Mouse (Mus musculus) T-helper 1 cell (primary cell): ENCODE measurements around the gene Diras1.

Experiments used
- in situ Hi-C: fragments of 300-600 bp; cut with MboI, MseI; formaldehyde crosslinking; loops from one replicate; pipeline ENCODE4 v1.15.1; 2025; ENCODE audit warnings: high pct_unique_total_duplicates

Gene Diras1

DNA sequence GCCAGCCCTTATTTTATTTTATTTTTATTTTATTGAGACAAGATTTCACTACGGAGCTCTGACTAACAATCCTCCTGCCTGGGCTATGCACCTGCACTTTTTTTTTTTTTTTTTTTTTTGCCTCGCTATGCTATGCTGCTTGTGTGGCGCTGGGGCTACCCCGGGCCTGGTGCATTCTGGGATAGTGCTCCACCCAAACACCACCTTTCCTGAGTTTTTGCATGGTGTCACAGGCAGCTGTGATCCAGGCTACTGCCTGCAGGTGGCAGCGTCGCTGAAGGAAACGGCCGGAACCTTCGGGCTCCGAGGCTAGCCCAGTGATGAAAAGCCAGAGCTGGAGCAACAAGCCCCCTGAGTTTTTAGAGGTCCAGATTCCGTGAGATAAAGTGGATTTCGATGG is 26.7 kb downstream of the Diras1 start:
- in situ Hi-C loops, result loop anchor here (5.0 kb wide), 1 partner anchor 251 kb away; no protein-coding TSS in a partner anchor

DNA sequence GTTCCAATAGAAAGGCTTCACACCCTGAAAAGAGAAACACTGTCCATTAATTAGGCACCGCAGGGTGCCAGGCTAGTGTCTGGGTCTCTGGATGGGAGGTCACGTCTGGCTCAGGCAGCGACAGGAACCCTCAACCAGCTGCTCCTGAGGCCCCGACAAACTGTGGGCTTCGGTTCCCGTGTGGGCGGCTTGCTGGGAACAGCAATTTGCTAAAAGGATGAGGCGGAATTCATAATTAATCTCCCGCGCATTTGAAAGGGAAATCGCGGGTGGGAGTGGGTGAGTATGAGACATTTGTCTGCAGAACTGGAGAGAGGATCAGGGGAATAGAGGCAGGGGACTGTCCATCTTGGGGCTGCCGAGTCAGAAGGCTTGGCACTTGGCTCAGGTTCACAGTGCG is 27.4 kb downstream of the Diras1 start:
- in situ Hi-C loops, result loop anchor here (5.0 kb wide), 1 partner anchor 251 kb away; no protein-coding TSS in a partner anchor

DNA sequence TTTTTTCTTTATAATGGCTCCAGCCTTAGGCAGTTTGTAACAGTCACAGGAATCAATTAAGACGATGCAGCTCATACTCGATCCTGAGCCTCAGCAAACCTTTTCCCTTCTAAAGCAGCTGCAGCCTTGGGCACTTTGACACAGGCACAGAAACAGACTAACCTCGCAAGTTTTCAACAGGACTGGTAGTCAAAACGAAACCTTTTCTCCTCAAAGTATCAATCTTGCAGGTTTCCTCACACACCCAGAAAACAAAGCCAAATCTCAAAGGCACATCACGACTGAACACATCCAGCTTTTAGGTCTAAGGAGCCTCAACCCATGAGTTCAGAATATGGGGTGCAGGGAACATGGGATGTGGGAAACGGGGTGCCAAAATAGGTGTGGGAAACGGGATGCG is 28.1 kb downstream of the Diras1 start:
- in situ Hi-C loops, result loop anchor here (5.0 kb wide), 1 partner anchor 250 kb away; no protein-coding TSS in a partner anchor

DNA sequence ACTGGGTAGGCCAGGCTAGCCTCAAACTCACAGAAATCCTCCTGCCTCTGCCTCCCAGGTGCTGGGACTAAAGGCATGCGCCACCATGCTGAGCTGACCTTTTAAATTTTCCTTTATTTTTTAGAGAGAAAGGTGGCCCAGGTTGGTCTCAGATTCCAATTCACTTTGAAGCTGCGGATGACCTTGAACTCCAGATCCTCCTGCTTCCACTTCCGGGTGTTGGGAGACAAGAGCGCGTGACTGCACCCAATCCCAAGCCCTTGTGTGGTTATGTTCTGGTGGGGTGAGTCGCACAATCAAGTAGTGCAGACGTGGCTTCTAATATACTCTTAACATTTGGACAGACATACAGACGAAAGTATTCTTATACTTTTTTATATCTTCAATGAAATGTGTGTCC is 29.0 kb downstream of the Diras1 start:
- in situ Hi-C loops, result loop anchor here (5.0 kb wide), 1 partner anchor 249 kb away; no protein-coding TSS in a partner anchor

DNA sequence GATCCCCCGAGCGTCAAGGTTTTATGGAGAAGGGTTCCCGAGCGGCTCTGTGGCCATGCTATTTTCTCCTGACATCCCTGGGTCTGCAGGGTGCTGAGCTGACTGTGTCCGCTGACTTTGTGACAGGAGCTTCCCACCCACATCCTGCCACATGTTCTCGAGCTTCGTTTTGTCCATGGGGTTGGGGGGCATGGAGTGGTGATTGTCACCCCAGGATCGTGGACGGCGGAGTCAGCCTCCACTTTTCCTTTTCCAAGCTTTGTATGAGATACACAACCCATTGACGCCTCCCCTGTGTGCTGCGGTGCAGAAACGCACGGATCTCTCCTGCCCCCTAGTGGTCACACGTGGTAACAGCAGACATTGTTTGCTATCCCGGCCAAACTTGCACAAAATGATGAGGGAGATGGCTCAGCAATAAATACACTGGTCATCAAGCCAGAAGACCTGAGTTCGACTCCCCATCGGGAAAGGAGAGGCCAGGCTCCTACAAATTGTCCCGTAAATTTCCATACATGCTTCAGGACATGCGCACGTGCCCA is 30.3 kb downstream of the Diras1 start:
- in situ Hi-C loops, result loop anchor here (5.0 kb wide), 1 partner anchor 248 kb away; no protein-coding TSS in a partner anchor

DNA sequence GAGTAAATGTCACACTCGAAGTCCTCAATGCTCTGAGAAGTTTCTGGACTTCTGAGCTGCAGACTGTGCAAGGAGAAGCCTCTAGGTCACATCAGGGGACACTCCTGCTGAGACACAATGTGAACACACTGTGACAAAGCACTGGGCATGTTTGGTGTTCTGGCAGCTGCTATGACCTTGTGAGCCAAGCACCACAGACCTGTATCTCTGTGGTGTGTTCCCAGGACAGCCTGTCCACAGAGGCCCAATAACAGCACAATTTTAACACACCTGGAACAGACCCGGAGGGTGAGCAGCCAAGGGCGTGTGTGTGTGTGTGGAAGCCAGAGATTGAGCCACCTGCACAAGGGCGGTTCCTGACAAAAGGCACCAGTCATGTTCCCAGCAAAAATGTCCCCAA is 30.8 kb downstream of the Diras1 start:
- in situ Hi-C loops, result loop anchor here (5.0 kb wide), 3 partner anchors 67 to 247 kb away; no protein-coding TSS in a partner anchor

DNA sequence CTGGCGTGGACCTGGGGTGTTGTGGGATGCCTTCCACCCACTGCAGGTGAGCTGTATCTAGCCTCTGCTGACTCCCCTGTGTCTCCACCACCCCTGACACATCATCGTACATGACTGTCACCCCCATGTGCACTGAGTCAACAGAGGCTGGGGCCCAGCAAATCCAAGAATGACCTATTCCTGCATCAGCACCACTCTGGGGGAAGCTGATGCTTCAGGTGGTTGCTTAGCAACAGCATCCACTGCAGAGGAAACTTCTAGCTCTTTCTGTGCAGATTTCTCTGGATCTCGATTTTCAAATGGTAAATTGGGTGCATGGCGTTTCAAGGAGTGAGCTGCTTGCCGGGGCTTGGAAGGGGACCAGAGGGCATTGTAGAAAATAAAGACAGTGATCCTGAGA is 32.2 kb downstream of the Diras1 start:
- in situ Hi-C loops, result loop anchor here (5.0 kb wide), 2 partner anchors 66 to 116 kb away; no protein-coding TSS in a partner anchor

DNA sequence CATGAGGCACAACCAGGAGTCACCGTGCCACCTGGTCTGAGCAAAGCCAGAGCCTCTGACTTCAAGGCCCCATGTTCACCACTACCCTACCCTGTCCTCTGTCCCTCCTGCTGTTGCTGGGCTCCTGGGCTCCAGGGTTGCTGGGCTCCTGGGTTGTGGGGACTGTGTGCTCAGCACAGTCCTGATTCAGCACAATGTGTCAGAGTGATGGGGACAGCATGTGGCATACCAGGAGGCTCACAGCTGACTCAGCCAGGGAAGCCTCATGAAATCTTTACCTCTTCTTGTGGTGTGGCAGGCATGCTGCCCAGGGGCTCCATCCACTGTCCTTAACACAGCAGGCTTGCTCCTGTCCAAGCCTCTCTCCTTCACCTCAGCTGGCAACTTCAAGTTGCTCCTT is 33.5 kb downstream of the Diras1 start:
- in situ Hi-C loops, result loop anchor here (5.0 kb wide), 2 partner anchors 65 to 115 kb away; no protein-coding TSS in a partner anchor

DNA sequence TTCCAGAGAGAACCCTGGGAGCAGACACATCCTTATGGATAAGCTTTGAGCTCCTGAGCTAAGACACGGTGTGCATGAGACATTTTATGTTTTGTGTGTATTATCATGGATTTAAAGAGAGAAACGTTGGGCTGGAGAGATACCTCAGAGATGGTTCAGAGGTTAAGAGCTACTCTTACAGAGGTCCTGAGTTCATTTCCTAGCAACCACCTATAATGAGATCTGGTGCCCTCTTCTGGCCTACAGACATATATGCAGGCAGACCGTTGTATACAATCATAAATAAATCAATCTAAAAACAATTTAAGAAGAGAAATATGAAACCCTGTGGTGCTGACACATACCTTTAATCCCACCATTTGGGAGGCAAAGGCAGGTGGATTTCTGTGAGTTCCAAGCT is 34.5 kb downstream of the Diras1 start:
- in situ Hi-C loops, result loop anchor here (5.0 kb wide), 2 partner anchors 64 to 114 kb away; no protein-coding TSS in a partner anchor

DNA sequence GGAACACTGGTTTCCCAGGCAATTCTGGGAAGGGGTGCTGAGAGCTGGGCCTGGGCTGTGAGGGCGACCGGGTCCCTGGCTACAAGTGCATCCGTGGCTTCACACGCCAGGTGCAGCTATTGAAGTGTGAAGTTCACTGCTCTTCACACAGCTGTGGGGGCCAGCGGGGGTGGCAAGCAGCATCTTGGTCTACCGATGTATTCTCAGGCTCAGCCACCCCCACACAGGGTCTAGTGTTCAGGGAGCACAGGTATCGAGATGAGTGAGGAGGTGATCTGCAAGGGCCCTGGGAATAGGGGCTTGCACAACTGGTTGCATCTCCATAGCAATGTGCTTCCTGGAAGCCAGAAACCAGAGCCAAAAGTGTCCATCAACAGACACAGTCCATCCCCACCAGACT is 35.1 kb downstream of the Diras1 start:
- in situ Hi-C loops, result loop anchor here (5.0 kb wide), 2 partner anchors 63 to 113 kb away; no protein-coding TSS in a partner anchor

DNA sequence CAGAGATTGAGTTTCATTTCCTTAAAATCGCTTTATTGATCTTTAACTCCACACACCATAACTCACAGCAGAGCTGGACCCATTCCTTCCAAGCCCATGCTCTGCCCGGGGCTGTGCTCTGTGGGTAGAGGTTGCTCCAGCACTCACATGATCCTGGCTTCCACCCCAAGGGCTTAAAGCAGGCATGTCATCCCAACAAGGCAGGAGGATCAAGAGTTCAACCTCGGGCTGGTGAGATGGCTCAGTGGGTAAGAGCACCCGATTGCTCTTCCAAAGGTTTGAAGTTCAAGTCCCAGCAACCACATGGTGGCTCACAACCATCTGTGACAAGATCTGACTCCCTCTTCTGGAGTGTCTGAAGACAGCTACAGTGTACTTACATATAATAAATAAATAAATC is 35.6 kb downstream of the Diras1 start:
- in situ Hi-C loops, result loop anchor here (5.0 kb wide), 3 partner anchors 38 to 113 kb away; no protein-coding TSS in a partner anchor

DNA sequence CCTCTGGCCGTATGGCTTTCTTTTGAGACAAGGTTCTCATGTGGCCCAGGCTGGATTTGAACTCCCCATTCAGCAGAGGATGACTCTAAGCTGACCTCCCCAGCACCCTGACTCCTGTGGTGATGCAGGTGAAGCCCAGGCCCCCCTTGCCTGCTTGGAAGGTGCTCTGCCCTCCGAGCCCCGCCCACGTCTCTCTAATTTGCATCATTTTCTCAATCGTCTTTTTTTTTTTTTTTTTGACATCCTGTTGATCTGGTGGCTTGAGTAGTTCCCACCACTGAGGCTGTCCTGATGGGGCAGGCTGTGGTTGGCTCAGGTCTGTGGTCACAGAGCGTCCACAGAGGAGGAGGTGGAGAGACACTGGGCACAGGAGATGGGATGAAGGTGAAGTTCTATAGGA is 36.0 kb downstream of the Diras1 start:
- in situ Hi-C loops, result loop anchor here (5.0 kb wide), 1 partner anchor 37 kb away; no protein-coding TSS in a partner anchor

DNA sequence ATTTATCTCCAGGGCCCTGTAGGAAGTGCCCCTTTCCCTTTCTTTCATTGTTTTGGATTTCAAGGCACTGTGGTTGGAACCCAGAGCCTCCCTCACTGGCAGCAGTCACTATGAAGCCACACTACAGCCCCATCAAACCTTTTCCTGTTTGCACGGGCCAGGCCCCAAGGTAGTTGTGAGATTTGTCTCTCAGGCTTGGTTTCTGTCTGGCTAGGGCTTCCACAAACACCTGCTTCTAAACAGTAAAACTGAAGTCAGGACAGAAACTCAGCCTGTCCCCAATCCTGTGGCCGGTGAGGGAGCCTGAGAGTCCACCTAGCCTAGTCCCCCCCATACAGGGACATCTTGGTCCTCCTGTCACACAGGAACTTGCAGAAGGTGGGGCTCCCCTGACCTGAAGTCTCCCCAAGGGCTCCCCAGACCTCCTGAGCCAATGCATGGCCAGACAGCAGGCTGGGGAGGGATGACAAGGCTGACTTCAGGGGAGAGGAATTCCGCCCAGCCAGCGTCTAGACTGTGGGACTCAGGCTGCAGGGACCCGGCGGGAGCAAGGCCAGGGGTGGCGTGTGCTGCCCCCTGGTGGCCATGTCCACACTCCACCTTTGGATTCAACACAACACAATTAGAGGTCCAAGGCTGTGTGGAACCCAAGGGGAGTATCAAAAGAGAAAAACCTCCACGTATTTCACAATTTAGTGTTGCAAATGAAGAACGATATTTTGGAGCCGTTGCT is 37.6 kb downstream of the Diras1 start:
- in situ Hi-C loops, result loop anchor here (5.0 kb wide), 1 partner anchor 36 kb away; no protein-coding TSS in a partner anchor

DNA sequence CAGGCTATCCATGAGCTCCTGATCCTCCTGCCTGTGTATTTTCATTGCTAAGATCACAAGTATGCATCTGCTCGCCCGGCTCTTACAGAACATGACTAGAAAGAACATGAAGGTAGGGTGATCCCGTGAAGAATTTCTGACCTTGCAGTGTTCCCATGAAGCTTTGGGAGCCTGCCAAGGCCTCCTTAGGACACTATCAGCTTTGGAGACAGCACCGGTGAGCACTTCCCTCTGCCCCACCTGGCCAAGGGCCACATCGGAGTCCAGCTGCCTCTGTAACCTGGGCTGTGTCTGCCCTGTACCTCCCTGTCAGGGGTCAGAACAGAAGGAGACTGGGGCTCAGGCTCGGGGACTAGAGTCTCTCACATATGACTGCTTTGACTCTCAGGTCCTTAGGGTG is 38.7 kb downstream of the Diras1 start:
- in situ Hi-C loops, result loop anchor here (5.0 kb wide), 1 partner anchor 34 kb away; no protein-coding TSS in a partner anchor

DNA sequence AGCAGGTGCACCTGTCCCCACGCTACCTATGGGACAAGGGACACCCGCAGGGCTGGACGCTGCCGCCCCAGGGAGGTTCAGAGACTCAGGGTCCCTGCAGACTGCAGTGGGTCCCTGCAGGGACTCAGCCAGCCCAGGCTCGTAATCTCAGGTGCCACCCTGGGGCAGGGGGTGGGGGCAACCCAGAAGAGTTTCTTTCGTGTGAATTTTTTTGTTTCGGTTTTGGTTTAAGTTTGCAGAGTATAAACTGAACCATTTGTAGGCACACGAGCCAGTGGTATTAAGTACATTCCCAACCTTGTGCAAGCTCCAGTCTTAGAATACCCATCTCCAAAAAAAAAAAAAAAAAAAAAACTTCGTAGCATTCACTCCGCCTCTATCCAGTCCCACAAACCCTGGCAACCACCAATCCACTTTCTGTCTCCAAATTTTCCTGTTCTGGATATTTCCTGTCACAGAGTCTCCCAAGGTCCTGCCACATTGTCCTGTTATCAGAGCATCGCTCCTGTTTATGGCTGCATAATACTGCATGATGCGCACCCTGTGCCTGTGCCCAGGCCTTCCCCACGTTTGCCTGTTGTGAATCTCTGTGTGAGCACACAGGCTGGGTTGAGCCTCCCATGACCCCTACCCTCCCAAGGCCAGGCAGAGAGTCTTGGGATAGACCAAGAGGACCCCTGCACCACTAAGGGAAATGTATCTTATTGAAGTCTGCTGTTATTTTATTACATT is 39.3 kb downstream of the Diras1 start:
- in situ Hi-C loops, result loop anchor here (5.0 kb wide), 1 partner anchor 34 kb away; no protein-coding TSS in a partner anchor

DNA sequence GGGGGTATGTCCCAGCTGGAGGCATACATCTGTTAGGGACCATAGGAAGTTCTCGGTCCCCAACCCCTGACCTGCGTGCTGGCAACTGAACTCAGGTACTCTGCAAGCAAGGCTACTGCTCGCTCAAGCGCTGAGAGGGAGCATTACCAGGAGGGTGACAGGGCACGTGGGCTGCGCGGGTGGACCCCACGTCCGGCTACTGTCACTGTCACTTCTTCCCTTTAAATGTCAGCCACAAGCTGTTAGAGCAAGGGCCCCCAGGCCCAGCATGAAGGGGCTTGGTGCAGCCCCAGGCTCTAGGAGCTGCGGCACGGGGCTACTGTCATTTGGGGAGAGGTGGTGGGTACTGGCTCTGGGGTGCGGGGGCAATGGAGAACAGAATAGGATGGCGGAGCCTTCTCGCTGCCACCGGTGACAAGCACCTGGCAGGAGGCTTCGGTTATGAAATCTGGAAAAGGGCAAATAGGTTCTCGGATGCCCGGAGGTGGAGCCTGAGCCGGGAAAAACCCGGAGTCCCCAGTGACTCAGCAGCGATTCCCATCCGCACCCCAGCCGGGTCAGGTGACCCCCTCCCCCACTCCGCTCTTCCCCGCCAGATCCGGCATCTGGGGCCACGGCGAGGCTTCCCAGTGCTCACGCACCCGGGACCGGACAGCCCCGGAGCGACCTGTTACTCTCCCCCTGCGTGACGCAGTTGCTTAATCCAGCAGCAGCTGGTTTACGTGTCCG is 40.1 kb downstream of the Diras1 start:
- in situ Hi-C loops, result loop anchor here (5.0 kb wide), 1 partner anchor 33 kb away; no protein-coding TSS in a partner anchor

DNA sequence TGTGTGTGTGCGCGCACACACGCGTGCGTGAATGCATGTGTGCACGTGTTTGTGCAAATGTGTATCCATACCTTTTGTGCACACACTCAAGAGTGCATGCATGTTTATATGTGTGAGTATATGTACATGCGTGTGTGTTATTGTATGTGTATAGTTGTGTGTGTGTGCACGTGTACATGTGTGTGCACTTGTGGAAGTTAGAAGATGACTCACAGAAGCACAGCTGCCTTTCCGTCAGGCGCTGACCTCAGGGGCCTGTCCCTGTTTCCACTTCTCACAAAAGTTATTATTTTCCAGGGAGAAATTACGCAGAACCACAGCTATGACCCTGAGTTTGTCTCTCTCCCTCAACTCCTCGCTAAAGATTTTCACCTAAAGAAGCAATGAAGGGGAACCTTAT is 41.2 kb downstream of the Diras1 start:
- in situ Hi-C loops, result no loop called here

DNA sequence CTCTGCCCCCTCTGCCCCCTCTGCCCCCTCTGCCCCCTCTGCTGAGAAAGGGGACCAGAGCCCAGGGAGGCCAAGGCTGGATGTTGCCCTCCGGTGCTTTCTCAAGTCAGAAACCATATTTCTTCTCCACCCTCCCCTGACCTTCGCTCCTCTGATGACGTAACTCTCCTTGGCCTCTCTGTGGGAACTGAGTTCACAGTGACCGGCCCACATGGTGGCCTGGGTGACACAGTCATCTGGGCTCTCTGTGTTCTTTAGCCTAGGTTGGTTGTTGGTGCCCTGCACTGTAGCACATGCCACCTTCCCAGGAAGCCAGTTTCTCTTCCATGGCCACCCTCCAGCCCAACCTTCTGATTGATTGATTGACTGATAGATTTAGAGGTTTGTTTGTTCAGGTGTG is 43.1 kb downstream of the Diras1 start:
- in situ Hi-C loops, result no loop called here

DNA sequence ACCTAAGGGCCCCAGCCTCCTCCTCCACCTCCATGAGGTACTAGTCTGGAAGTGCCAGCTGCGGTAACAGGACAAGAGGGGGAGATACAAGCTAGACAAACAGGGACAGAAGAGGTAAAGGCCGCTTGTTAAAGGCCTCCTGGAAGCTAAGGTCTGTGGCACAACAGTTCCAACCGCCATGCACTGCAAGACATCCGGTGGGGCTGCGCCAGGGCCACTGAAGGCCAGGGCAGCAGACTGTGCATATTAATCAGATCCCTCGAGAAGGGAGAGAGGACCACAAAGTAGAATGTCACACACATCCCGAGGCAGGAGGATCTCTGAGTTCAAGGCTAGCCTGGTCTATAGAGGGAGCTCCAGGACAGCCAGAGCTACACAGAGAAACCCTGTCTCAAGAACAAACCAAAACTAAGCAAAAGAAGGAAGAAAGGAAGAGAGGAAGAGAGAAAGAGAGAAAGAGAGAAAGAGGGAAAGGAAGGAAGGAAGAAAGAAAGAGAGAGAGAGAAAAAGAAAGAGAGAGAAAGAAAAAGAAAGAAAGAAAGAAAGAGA is 43.8 kb downstream of the Diras1 start:
- in situ Hi-C loops, result no loop called here

DNA sequence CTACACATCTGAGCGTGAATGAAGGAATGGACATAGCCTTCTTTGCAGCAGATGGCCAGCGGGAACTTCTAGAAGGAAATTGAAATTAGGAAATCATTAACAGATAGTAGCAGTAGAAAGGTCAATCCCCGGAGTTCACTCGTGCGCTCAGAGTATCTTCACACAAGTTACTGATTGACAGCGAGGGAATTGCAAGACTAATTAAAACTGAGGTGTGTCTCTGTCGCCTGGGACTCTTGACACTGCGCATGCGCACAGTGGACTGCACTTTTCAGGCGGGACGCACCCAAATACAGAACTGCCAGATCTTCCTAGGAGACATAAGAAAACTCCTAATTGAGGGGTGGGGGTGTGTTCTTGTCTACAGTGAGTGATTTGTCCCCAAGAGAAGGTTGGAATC is 50.0 kb downstream of the Diras1 start:
- in situ Hi-C loops, result no loop called here

DNA sequence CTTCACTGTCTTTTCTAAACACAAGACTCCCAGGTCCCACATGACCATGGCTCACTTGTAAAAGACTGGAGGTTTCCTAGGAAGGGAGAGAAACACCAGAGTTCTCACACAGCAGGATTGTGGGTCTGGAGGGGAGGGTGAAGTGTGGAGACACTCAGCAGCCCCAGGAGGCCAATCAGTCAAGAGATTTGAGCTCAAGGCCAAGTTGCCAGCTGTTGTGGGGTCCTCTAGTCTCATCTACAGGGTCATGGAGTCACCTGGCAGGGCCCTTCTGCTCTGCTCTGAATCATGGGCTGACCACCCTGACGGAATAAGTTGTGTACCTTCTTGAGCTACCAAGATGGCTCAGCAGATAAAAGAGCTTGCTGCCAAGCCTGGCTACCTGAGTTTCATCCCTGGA is 51.7 kb downstream of the Diras1 start:
- in situ Hi-C loops, result no loop called here
